Mouse (Mus musculus): ENCODE data around the gene Macf1. TPM values are rescaled to one million over a fixed set of nuclear protein-coding genes. Genes with fewer than 3 reads are reported as not detected.

Macf1 gene
- polyA plus RNA-seq, 1 experiment from 2014 or later, result 114 TPM

GRCm38 (mm10) chr4:123409752-123410151 is 274.4 kb downstream of the Macf1 start:
- Histone ChIP-seq H3K27me3 (ENCODE audit: control insufficient read depth, insufficient read depth, low read length) (no peaks in the 10 kb centered on the region), H3K27ac (ENCODE audit: low read depth, low read length) (no peak overlapping the region), H3K4me2 (replicated peaks; ENCODE audit: low read depth, low read length) (no peak overlapping the region), H3K4me3 (ENCODE audit: low read depth, low read length) (no peak overlapping the region), H3K4me1 (replicated peaks; ENCODE audit: control insufficient read depth, insufficient read depth, low read length) (peaks cover 12% of the 10 kb centered on the region), H3K9me3 (ENCODE audit: control insufficient read depth, low read length) (no peaks in the 10 kb centered on the region), H3K9ac (ENCODE audit: low read depth, low read length) (no peak overlapping the region), H3K36me3 (ENCODE audit: control insufficient read depth, insufficient read depth, low read length) (no peaks in the 10 kb centered on the region)
- WGBS, result 82% methylated on average over 1 of the region's 1 CpGs
- ATAC-seq (ENCODE audit: low FRiP score) (no peak), DNase-seq (ENCODE audit: low spot score) (no peak)

GRCm38 (mm10) chr4:123409034-123409692 is 275.0 kb downstream of the Macf1 start:
- 92% methylated on average over 3 of the region's 3 CpGs for WGBS
- Histone ChIP-seq H3K9ac (ENCODE audit: low read depth, low read length) (no peak overlapping the region), H3K27me3 (ENCODE audit: control insufficient read depth, insufficient read depth, low read length) (no peaks in the 10 kb centered on the region), H3K27ac (ENCODE audit: low read depth, low read length) (no peak overlapping the region), H3K4me3 (ENCODE audit: low read depth, low read length) (no peak overlapping the region), H3K9me3 (ENCODE audit: control insufficient read depth, low read length) (no peaks in the 10 kb centered on the region), H3K36me3 (ENCODE audit: control insufficient read depth, insufficient read depth, low read length) (no peaks in the 10 kb centered on the region), H3K4me2 (replicated peaks; ENCODE audit: low read depth, low read length) (no peak overlapping the region), H3K4me1 (replicated peaks; ENCODE audit: control insufficient read depth, insufficient read depth, low read length) (peaks cover 12% of the 10 kb centered on the region)
- DNase-seq (ENCODE audit: low spot score) (no peak), ATAC-seq (ENCODE audit: low FRiP score) (no peak)

GRCm38 (mm10) chr4:123407792-123408191 is 276.4 kb downstream of the Macf1 start:
- no peak overlapping the region for H3K27ac ChIP-seq (ENCODE audit: low read depth, low read length)
- H3K9me3 ChIP-seq (ENCODE audit: control insufficient read depth, low read length), result no peaks in the 10 kb centered on the region
- H3K4me3 ChIP-seq (ENCODE audit: low read depth, low read length), result no peak overlapping the region; the same call in 1 of the 2 replicates
- no peaks in the 10 kb centered on the region for H3K36me3 ChIP-seq (ENCODE audit: control insufficient read depth, insufficient read depth, low read length)
- DNase-seq (ENCODE audit: low spot score) (no peak), ATAC-seq (ENCODE audit: low FRiP score) (no peak)
- no peak overlapping the region for H3K9ac ChIP-seq (ENCODE audit: low read depth, low read length)
- WGBS, result 81% methylated on average over 6 of the region's 6 CpGs
- H3K27me3 ChIP-seq (ENCODE audit: control insufficient read depth, insufficient read depth, low read length), result no peaks in the 10 kb centered on the region
- peak overlapping the region; percentile 17; the same call in 1 of the 2 replicates for H3K4me2 ChIP-seq (replicated peaks; ENCODE audit: low read depth, low read length)
- peaks cover 12% of the 10 kb centered on the region for H3K4me1 ChIP-seq (replicated peaks; ENCODE audit: control insufficient read depth, insufficient read depth, low read length)

GRCm38 (mm10) chr4:123404056-123404455 is 280.1 kb downstream of the Macf1 start:
- ATAC-seq (ENCODE audit: low FRiP score) (no peak), DNase-seq (ENCODE audit: low spot score) (no peak)
- Histone ChIP-seq H3K27me3 (ENCODE audit: control insufficient read depth, insufficient read depth, low read length) (no peaks in the 10 kb centered on the region), H3K27ac (ENCODE audit: low read depth, low read length) (no peak overlapping the region), H3K9ac (ENCODE audit: low read depth, low read length) (no peak overlapping the region), H3K9me3 (ENCODE audit: control insufficient read depth, low read length) (no peaks in the 10 kb centered on the region), H3K4me2 (replicated peaks; ENCODE audit: low read depth, low read length) (no peak overlapping the region), H3K4me3 (ENCODE audit: low read depth, low read length) (no peak overlapping the region), H3K4me1 (replicated peaks; ENCODE audit: control insufficient read depth, insufficient read depth, low read length) (peaks cover 8% of the 10 kb centered on the region), H3K36me3 (ENCODE audit: control insufficient read depth, insufficient read depth, low read length) (no peaks in the 10 kb centered on the region)
- 74% methylated on average over 1 of the region's 1 CpGs for WGBS

GRCm38 (mm10) chr4:123402244-123402643 is 281.9 kb downstream of the Macf1 start:
- H3K27me3 ChIP-seq (ENCODE audit: control insufficient read depth, insufficient read depth, low read length), result no peaks in the 10 kb centered on the region
- H3K36me3 ChIP-seq (ENCODE audit: control insufficient read depth, insufficient read depth, low read length), result no peaks in the 10 kb centered on the region
- H3K9ac ChIP-seq (ENCODE audit: low read depth, low read length), result no peak overlapping the region
- no peak for ATAC-seq (ENCODE audit: low FRiP score)
- H3K27ac ChIP-seq (ENCODE audit: low read depth, low read length), result no peak overlapping the region
- H3K4me2 ChIP-seq (replicated peaks; ENCODE audit: low read depth, low read length), result no peak overlapping the region
- WGBS, result 65% methylated on average over 1 of the region's 1 CpGs
- H3K9me3 ChIP-seq (ENCODE audit: control insufficient read depth, low read length), result no peaks in the 10 kb centered on the region
- no peak for DNase-seq (ENCODE audit: low spot score)
- H3K4me1 ChIP-seq (replicated peaks; ENCODE audit: control insufficient read depth, insufficient read depth, low read length), result peaks cover 3% of the 10 kb centered on the region; the same call in 1 of the 2 replicates
- H3K4me3 ChIP-seq (ENCODE audit: low read depth, low read length), result no peak overlapping the region

GRCm38 (mm10) chr4:123401265-123401664 is 282.9 kb downstream of the Macf1 start:
- H3K4me2 ChIP-seq (replicated peaks; ENCODE audit: low read depth, low read length), result no peak overlapping the region
- no peaks in the 10 kb centered on the region for H3K9me3 ChIP-seq (ENCODE audit: control insufficient read depth, low read length)
- H3K36me3 ChIP-seq (ENCODE audit: control insufficient read depth, insufficient read depth, low read length), result no peaks in the 10 kb centered on the region
- H3K4me3 ChIP-seq (ENCODE audit: low read depth, low read length), result no peak overlapping the region
- no peak overlapping the region for H3K27ac ChIP-seq (ENCODE audit: low read depth, low read length)
- ATAC-seq (ENCODE audit: low FRiP score) (no peak), DNase-seq (ENCODE audit: low spot score) (no peak)
- H3K9ac ChIP-seq (ENCODE audit: low read depth, low read length), result no peak overlapping the region
- H3K4me1 ChIP-seq (replicated peaks; ENCODE audit: control insufficient read depth, insufficient read depth, low read length), result peaks cover 3% of the 10 kb centered on the region; the same call in 1 of the 2 replicates
- H3K27me3 ChIP-seq (ENCODE audit: control insufficient read depth, insufficient read depth, low read length), result no peaks in the 10 kb centered on the region
- 80% methylated on average over 3 of the region's 3 CpGs for WGBS

- Histone ChIP-seq H3K4me3 (ENCODE audit: low read depth, low read length) (no peak overlapping the region), H3K4me2 (replicated peaks; ENCODE audit: low read depth, low read length) (no peak overlapping the region), H3K27ac (ENCODE audit: low read depth, low read length) (no peak overlapping the region), H3K27me3 (ENCODE audit: control insufficient read depth, insufficient read depth, low read length) (no peaks in the 10 kb centered on the region), H3K9ac (ENCODE audit: low read depth, low read length) (no peak overlapping the region), H3K9me3 (ENCODE audit: control insufficient read depth, low read length) (no peaks in the 10 kb centered on the region), H3K36me3 (ENCODE audit: control insufficient read depth, insufficient read depth, low read length) (peaks cover 6% of the 10 kb centered on the region), H3K4me1 (replicated peaks; ENCODE audit: control insufficient read depth, insufficient read depth, low read length) (no peaks in the 10 kb centered on the region)
- ATAC-seq (ENCODE audit: low FRiP score), result no peak
- DNase-seq (ENCODE audit: low spot score), result no peak
- 95% methylated on average over 5 of the region's 5 CpGs for WGBS
These were observed 286.3 kb downstream of the Macf1 start for GRCm38 (mm10) chr4:123397643-123398434.

GRCm38 (mm10) chr4:123397049-123397448 is 287.1 kb downstream of the Macf1 start:
- Histone ChIP-seq H3K36me3 (ENCODE audit: control insufficient read depth, insufficient read depth, low read length) (peaks cover 6% of the 10 kb centered on the region), H3K4me2 (replicated peaks; ENCODE audit: low read depth, low read length) (no peak overlapping the region), H3K4me3 (ENCODE audit: low read depth, low read length) (no peak overlapping the region), H3K4me1 (replicated peaks; ENCODE audit: control insufficient read depth, insufficient read depth, low read length) (no peaks in the 10 kb centered on the region), H3K9ac (ENCODE audit: low read depth, low read length) (no peak overlapping the region), H3K9me3 (ENCODE audit: control insufficient read depth, low read length) (no peaks in the 10 kb centered on the region), H3K27me3 (ENCODE audit: control insufficient read depth, insufficient read depth, low read length) (no peaks in the 10 kb centered on the region), H3K27ac (ENCODE audit: low read depth, low read length) (no peak overlapping the region)
- ATAC-seq (ENCODE audit: low FRiP score) (no peak), DNase-seq (ENCODE audit: low spot score) (no peak)
- WGBS, result 94% methylated on average over 8 of the region's 8 CpGs
